Mouse (Mus musculus) erythroblast, embryonic 14.5 days (primary cell): Measurements from ENCODE around the gene Khdrbs2.

Source experiments
- GATA1 ChIP-seq: IDR thresholded peaks from 2 replicates; pipeline ENCODE4 v1.6.1; 2012; ENCODE audit warnings: low read length, inconsistent platforms, mixed read lengths
- TAL1 ChIP-seq: IDR thresholded peaks from 3 replicates; pipeline ENCODE4 v1.6.1; 2012; ENCODE audit warnings: low read length, inconsistent platforms, mixed read lengths

- no peak for TF ChIP-seq GATA1
- TF ChIP-seq TAL1, result no peak
Observed at GRCm38 (mm10) chr1:32428410-32428809, 255.9 kb downstream of the Khdrbs2 start.
